Mouse (Mus musculus) myocyte (in vitro differentiated cells): ENCODE measurements around the gene Tmem274. TPM values are rescaled to one million over a fixed set of nuclear protein-coding genes. Genes with fewer than 3 reads are reported as not detected.
"Not testable (repeated sequence)": the region's sequence is repeated elsewhere in the genome, so short reads cannot be mapped to it uniquely, and the experiment has no call there.

Experiments
- H3K27me3 ChIP-seq: one replicate; pipeline ENCODE4 v1.6.1; 2011; ENCODE audit not compliant: control insufficient read depth, insufficient read depth, insufficient read length
- H3K36me3 ChIP-seq: one replicate; pipeline ENCODE4 v1.6.1; 2011; ENCODE audit not compliant: control insufficient read depth, insufficient read depth
- H3K4me2 ChIP-seq: one replicate; pipeline ENCODE4 v1.6.1; 2011; ENCODE audit warnings: low read depth, control low read depth
- H3K4me3 ChIP-seq: one replicate; pipeline ENCODE4 v1.5.1; 2011; ENCODE audit warnings: mild to moderate bottlenecking, control low read depth, moderate library complexity
- H3K79me2 ChIP-seq: one replicate; pipeline ENCODE4 v1.6.1; 2011; ENCODE audit not compliant: control insufficient read depth, insufficient read depth
- H3ac ChIP-seq: one replicate; pipeline ENCODE4 v1.6.1; 2011; ENCODE audit not compliant: control insufficient read depth, insufficient read length
- CEBPB ChIP-seq: IDR thresholded peaks from 2 replicates; pipeline ENCODE4 v1.6.1; 2011; ENCODE audit warnings: mild to moderate bottlenecking, moderate library complexity; ENCODE audit not compliant: poor library complexity, insufficient read depth, severe bottlenecking
- E2F4 ChIP-seq: IDR thresholded peaks from one replicate; pipeline ENCODE4 v1.6.1; 2011; ENCODE audit warnings: mild to moderate bottlenecking, control low read depth, moderate library complexity; ENCODE audit not compliant: insufficient read depth
- MAX ChIP-seq: IDR thresholded peaks from one replicate; pipeline ENCODE4 v1.6.1; 2011; ENCODE audit warnings: low read depth, mild to moderate bottlenecking, control low read depth
- MYOD1 ChIP-seq, 3 experiments: IDR thresholded peaks; one replicate each; pipeline ENCODE4 v1.6.1; 2011; ENCODE audit warnings: control low read depth in 2 of 3, low read depth in 2 of 3, mild to moderate bottlenecking in 2 of 3, moderate library complexity in 1 of 3; ENCODE audit not compliant: insufficient read length in 2 of 3, control insufficient read depth in 1 of 3
- MYOG ChIP-seq, 3 experiments: IDR thresholded peaks; one replicate each; pipeline ENCODE4 v1.6.1; 2011; ENCODE audit warnings: control low read depth in 2 of 3, low read depth in 2 of 3, mild to moderate bottlenecking in 2 of 3; ENCODE audit not compliant: insufficient read length in 2 of 3, control insufficient read depth in 1 of 3, insufficient read depth in 1 of 3
- POLR2A ChIP-seq: IDR thresholded peaks from one replicate; pipeline ENCODE4 v1.6.1; 2011; ENCODE audit warnings: low read depth, mild to moderate bottlenecking, control low read depth, moderate library complexity; ENCODE audit not compliant: insufficient read length
- POLR2AphosphoS2 ChIP-seq: IDR thresholded peaks from one replicate; pipeline ENCODE4 v1.6.1; 2011; ENCODE audit warnings: low read depth, control low read depth; ENCODE audit not compliant: insufficient read length
- REST ChIP-seq: IDR thresholded peaks from one replicate; pipeline ENCODE4 v1.6.1; 2011; ENCODE audit warnings: mild to moderate bottlenecking, control low read depth, moderate library complexity; ENCODE audit not compliant: insufficient read depth, insufficient read length
- SRF ChIP-seq: IDR thresholded peaks from one replicate; pipeline ENCODE4 v1.6.1; 2011; ENCODE audit warnings: low read depth; ENCODE audit not compliant: control insufficient read depth, insufficient read length
- TCF12 ChIP-seq: IDR thresholded peaks from one replicate; pipeline ENCODE4 v1.6.1; 2011; ENCODE audit warnings: mild to moderate bottlenecking, control low read depth; ENCODE audit not compliant: poor library complexity, insufficient read depth, severe bottlenecking
- TCF3 ChIP-seq: IDR thresholded peaks from one replicate; pipeline ENCODE4 v1.6.1; 2011; ENCODE audit warnings: low read depth, control low read depth; ENCODE audit not compliant: insufficient read length
- USF1 ChIP-seq: IDR thresholded peaks from one replicate; pipeline ENCODE4 v1.6.1; 2011; ENCODE audit warnings: low read depth, mild to moderate bottlenecking, control low read depth, moderate library complexity
- polyA plus RNA-seq: library from polyadenylated mRNA; unstranded; fragments of >200 nt; fragmentation: generic; extraction: Trizol; gene quantifications from one replicate; pipeline ENCODE4 v1.2.1, GENCODE M21; 2012; ENCODE audit warnings: missing spikeins

The Tmem274 gene
- polyA plus RNA-seq = not detected

GRCm38 (mm10) chr4:149477078-149477477 is at the start of gene Tmem274:
Tmem274 (plus strand) TSS chr4:149477378.
- TF ChIP-seq CEBPB (no peak), SRF (no peak), TCF3 (no peak), USF1 (no peak), E2F4 (no peak), MYOG (IDR thresholded peaks at IDR 0.05; ENCODE audit: control insufficient read depth in 1 of 3, insufficient read depth in 1 of 3, insufficient read length in 2 of 3, low read depth in 2 of 3) (no peak), REST (no peak), MAX (no peak), POLR2AphosphoS2 (no peak), POLR2A (no peak), MYOD1 (IDR thresholded peaks at IDR 0.05; ENCODE audit: control insufficient read depth in 1 of 3, insufficient read length in 2 of 3, low read depth in 2 of 3) (no peak), TCF12 (no peak)
- H3ac ChIP-seq = no peak within 1 kb of the TSS
- H3K4me2 ChIP-seq = no peak within 1 kb of the TSS
- H3K4me3 ChIP-seq = no peak within 1 kb of the TSS
- no peaks in the 10 kb centered on the region for H3K27me3 ChIP-seq
- no peaks in the 10 kb centered on the region for H3K36me3 ChIP-seq
- H3K79me2 ChIP-seq = no peaks in the 10 kb centered on the region

- Histone ChIP-seq H3ac (no peak overlapping the region), H3K4me2 (no peak overlapping the region), H3K27me3 (no peaks in the 10 kb centered on the region), H3K4me3 (no peak overlapping the region), H3K36me3 (no peaks in the 10 kb centered on the region), H3K79me2 (peaks cover 14% of the 10 kb centered on the region)
- no peak for TF ChIP-seq REST
- no peak for TF ChIP-seq MYOG (IDR thresholded peaks at IDR 0.05; ENCODE audit: control insufficient read depth in 1 of 3, insufficient read depth in 1 of 3, insufficient read length in 2 of 3, low read depth in 2 of 3)
- no peak for TF ChIP-seq USF1
- no peak for TF ChIP-seq POLR2AphosphoS2
- no peak for TF ChIP-seq POLR2A
- TF ChIP-seq MYOD1 (IDR thresholded peaks at IDR 0.05; ENCODE audit: control insufficient read depth in 1 of 3, insufficient read length in 2 of 3, low read depth in 2 of 3) = no peak
- no peak for TF ChIP-seq SRF
- no peak for TF ChIP-seq MAX
- no peak for TF ChIP-seq E2F4
- no peak for TF ChIP-seq TCF12
- TF ChIP-seq TCF3 = no peak
- TF ChIP-seq CEBPB = no peak
Measured at GRCm38 (mm10) chr4:149429592-149429991, 47.6 kb upstream of the Tmem274 start.

- not testable (repeated sequence) for H3K4me2 ChIP-seq, H3ac ChIP-seq, H3K36me3 ChIP-seq, H3K4me3 ChIP-seq, H3K79me2 ChIP-seq, H3K27me3 ChIP-seq
Measured at GRCm38 (mm10) chr4:149431887-149432286, 45.3 kb upstream of the Tmem274 start.

GRCm38 (mm10) chr4:149440576-149440975 is 36.6 kb upstream of the Tmem274 start:
- Histone ChIP-seq H3K27me3 (no peaks in the 10 kb centered on the region), H3K4me3 (no peak overlapping the region), H3K4me2 (no peak overlapping the region), H3K79me2 (no peaks in the 10 kb centered on the region), H3ac (no peak overlapping the region), H3K36me3 (no peaks in the 10 kb centered on the region)
- TF ChIP-seq TCF3 (no peak), USF1 (no peak), SRF (no peak)

- no peaks in the 10 kb centered on the region for H3K79me2 ChIP-seq
- no peaks in the 10 kb centered on the region for H3K27me3 ChIP-seq
- no peak for TF ChIP-seq SRF
- peak; percentile 18; the same call in 1 of the 2 replicates for TF ChIP-seq CEBPB
- peak overlapping the region; percentile 49 for H3K4me2 ChIP-seq
- H3ac ChIP-seq = no peak overlapping the region
- no peaks in the 10 kb centered on the region for H3K36me3 ChIP-seq
- no peak overlapping the region for H3K4me3 ChIP-seq
Measured at GRCm38 (mm10) chr4:149442436-149442835, 34.7 kb upstream of the Tmem274 start.

- no peaks in the 10 kb centered on the region for H3K79me2 ChIP-seq
- H3K36me3 ChIP-seq = no peaks in the 10 kb centered on the region
- H3ac ChIP-seq = no peak overlapping the region
- peak overlapping the region; percentile 9 for H3K4me3 ChIP-seq
- peak overlapping the region; percentile 93 for H3K4me2 ChIP-seq
- TF ChIP-seq SRF (no peak), MYOG (IDR thresholded peaks at IDR 0.05; ENCODE audit: control insufficient read depth in 1 of 3, insufficient read depth in 1 of 3, insufficient read length in 2 of 3, low read depth in 2 of 3) (no peak)
- H3K27me3 ChIP-seq = no peaks in the 10 kb centered on the region
Measured at GRCm38 (mm10) chr4:149444465-149444864, 32.7 kb upstream of the Tmem274 start.
